Mouse (Mus musculus): ENCODE data around the gene Tctex1d4. TPM values are rescaled to one million over a fixed set of nuclear protein-coding genes. Genes with fewer than 3 reads are reported as not detected.

Gene Tctex1d4
- total RNA-seq (2022): not detected

- no peak for DNase-seq (ENCODE audit: low spot score in 2 of 2)
These were observed at the start of gene Tctex1d4 for GRCm38 (mm10) chr4:117126675-117127290. TSS of gene Tctex1d4 (plus strand) at chr4:117126794.

- DNase-seq (ENCODE audit: low spot score in 2 of 2): no peak
These were observed 38.5 kb upstream of the Tctex1d4 start for GRCm38 (mm10) chr4:117087948-117088640.

- DNase-seq (ENCODE audit: low spot score in 2 of 2): no peak
These were observed 36.0 kb upstream of the Tctex1d4 start for GRCm38 (mm10) chr4:117090586-117090985.

GRCm38 (mm10) chr4:117094626-117095361 is 31.8 kb upstream of the Tctex1d4 start:
- no peak for DNase-seq (ENCODE audit: low spot score in 2 of 2)

- peak in 1 of 2 experiments; percentile 35 for DNase-seq (ENCODE audit: low spot score in 2 of 2)
These were observed 30.8 kb upstream of the Tctex1d4 start, which contains the start of gene Ptch2 for GRCm38 (mm10) chr4:117095551-117096452. TSS of gene Ptch2 (plus strand) at chr4:117096075.

GRCm38 (mm10) chr4:117096666-117097065 is 29.9 kb upstream of the Tctex1d4 start:
- no peak for DNase-seq (ENCODE audit: low spot score in 2 of 2)

GRCm38 (mm10) chr4:117097969-117098763 is 28.4 kb upstream of the Tctex1d4 start:
- DNase-seq (ENCODE audit: low spot score in 2 of 2): no peak

- DNase-seq (ENCODE audit: low spot score in 2 of 2): no peak
These were observed 27.9 kb upstream of the Tctex1d4 start for GRCm38 (mm10) chr4:117098764-117099036.

- DNase-seq (ENCODE audit: low spot score in 2 of 2): no peak
These were observed 26.6 kb upstream of the Tctex1d4 start for GRCm38 (mm10) chr4:117100036-117100435.

GRCm38 (mm10) chr4:117101218-117101617 is 25.4 kb upstream of the Tctex1d4 start:
- no peak for DNase-seq (ENCODE audit: low spot score in 2 of 2)

- DNase-seq (ENCODE audit: low spot score in 2 of 2): no peak
These were observed 21.9 kb upstream of the Tctex1d4 start for GRCm38 (mm10) chr4:117104672-117105071.

GRCm38 (mm10) chr4:117105127-117105526 is 21.5 kb upstream of the Tctex1d4 start:
- no peak for DNase-seq (ENCODE audit: low spot score in 2 of 2)

- DNase-seq (ENCODE audit: low spot score in 2 of 2): no peak
These were observed 18.6 kb upstream of the Tctex1d4 start for GRCm38 (mm10) chr4:117107813-117108523.

GRCm38 (mm10) chr4:117108524-117108849 is 18.1 kb upstream of the Tctex1d4 start:
- DNase-seq (ENCODE audit: low spot score in 2 of 2): no peak

GRCm38 (mm10) chr4:117109330-117109729 is 17.3 kb upstream of the Tctex1d4 start:
- DNase-seq (ENCODE audit: low spot score in 2 of 2): no peak

GRCm38 (mm10) chr4:117110249-117110648 is 16.3 kb upstream of the Tctex1d4 start:
- DNase-seq (ENCODE audit: low spot score in 2 of 2): no peak

- no peak for DNase-seq (ENCODE audit: low spot score in 2 of 2)
These were observed 15.6 kb upstream of the Tctex1d4 start for GRCm38 (mm10) chr4:117110985-117111384.

GRCm38 (mm10) chr4:117113237-117113636 is 13.4 kb upstream of the Tctex1d4 start:
- no peak for DNase-seq (ENCODE audit: low spot score in 2 of 2)

GRCm38 (mm10) chr4:117115592-117115991 is 11.0 kb upstream of the Tctex1d4 start:
- DNase-seq (ENCODE audit: low spot score in 2 of 2): no peak

- no peak for DNase-seq (ENCODE audit: low spot score in 2 of 2)
These were observed 8.7 kb upstream of the Tctex1d4 start for GRCm38 (mm10) chr4:117117931-117118330.
